Mouse (Mus musculus): Measurements from ENCODE around the gene Fyn.

Fyn gene

DNA sequence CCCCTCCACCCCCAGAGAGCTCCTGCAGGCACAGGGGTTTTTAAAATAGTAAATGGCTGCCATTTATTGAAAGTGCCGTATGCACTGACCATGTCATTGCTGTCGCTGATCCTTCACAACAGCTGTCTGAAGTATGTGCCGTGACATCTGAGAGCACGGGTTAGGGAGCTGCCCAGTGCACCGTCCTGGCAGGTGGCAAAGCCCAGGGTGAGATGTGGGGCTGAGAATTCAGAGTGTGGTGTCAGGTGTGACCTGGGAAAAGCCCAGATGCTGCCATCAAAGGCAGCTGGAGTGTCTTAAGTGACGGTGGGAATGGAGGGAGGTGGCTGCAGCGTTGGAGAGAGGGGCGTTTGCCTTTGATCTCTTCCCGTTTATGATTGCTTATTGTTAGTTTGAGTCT, 148.7 kb downstream of the Fyn start:
- DNase-seq = no peak

DNA sequence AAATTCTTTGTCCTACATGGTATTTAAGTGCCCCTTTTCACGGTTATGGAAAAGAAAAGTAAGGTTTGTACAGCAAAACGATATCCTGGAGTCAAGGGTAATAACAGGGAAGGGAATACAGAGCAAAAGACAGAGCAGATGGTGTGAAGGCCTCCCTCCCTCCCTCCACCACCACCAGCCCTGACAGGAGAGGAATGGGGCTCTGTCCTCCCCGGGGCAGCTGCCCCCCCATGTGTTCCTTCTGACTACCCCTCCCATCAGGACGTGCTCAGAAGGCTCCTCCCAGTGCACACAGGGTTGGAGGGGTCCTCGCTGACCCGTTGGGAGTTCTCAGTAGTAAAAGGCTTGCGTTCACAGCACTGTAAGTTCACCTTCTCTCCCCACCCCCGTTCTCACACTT, 149.6 kb downstream of the Fyn start:
- DNase-seq = no peak

DNA sequence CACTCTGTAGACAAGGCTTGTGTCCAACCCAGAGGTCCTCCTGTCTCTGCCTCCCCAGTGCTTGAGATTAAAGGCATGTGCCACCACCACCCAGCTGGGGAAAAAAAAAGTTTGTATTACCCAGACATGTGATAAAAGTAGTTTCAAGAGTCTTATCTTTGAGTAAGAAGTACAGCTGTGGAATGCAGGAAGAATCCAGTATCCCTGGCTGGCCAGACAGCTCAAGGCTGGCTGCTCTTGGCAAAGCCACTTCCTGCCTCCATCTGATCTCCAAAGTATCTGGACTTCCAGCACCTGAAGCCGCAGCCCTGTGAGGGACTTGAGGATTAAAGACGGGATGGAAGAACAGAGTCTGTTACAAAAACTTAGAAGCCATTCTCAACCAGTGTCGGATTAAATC, 150.2 kb downstream of the Fyn start:
- DNase-seq = no peak

DNA sequence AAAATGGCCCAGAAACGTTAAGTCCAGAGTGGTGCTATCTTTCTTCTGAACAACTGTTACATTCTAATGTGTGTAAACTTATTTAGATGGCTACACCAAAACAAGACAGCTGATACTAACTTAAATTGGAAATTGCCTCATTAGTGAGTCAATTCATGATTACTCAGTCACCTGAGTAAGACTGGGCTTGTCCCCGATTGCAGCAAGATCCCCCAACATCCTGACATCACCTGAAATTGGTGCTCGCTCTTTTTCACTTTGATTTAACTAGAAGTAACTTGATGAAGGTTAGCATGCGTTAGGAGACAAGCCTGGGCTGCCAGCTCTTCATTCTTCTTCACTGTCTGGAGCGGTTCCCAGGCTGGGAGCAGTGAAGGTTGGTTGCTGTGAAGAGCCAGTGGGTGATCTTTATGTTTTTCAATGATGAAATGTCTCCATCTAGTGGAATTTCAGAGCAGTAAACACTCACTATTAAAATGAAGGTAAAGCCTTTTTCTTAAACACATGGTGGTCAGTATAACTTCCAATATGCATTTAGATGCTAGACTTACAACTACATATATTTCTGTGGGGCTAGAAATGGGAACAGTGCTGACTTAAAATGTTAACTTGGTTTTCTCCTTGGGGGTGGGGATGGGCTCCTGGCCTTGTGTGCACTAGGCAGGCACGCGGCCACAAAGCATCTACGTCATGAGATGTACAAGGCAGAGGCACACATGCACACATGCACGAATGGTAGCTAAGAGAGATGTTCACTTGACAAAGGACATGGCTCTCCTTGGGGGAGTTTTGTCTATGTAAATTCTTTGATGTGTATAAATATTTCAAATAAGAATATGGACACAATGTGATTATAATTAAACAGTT, 151.7 kb downstream of the Fyn start:
- no peak for DNase-seq

DNA sequence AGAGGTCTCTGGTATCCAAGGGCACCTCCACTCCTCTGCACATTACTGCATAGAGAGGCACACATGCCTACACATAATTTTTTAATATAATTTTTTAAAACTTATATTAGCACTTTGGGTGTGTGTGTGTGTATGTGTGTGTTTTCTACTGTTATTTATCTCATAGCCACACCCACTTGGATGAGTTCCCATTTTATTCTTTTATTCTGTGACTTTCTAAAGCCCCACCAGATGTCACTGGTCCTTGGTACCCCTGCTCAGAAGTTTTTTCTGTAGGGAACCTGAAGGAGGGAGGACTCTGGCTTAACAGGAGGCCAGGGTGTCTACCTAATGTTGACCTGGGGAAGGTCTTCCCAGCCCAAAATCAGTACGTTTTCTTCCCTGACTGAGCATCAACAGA, 152.7 kb downstream of the Fyn start:
- DNase-seq = no peak

DNA sequence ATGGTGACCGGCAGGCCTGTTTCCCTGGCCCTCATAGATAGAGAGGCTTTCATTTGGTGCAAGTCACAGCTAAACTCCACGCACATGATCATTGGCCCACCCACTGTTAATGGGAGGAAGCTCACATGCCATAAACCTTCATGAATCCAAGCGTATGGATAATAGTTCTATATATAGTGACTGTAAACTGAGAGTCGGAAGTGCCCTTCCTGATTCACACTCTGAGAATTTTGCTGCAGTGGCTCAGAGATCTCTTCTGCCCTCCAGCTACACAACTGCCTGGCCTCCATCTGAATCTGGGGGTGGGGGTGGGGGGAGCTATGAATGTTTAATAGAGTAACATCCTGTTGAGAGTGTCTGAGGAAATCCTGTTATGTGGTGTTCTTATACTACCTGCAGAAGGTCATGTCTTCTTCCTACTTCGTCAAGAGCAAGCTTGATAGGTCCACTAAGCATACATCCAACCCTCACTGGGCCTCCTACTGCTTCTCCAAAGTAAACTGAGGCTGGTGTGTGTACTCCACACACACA, 153.3 kb downstream of the Fyn start:
- no peak for DNase-seq

DNA sequence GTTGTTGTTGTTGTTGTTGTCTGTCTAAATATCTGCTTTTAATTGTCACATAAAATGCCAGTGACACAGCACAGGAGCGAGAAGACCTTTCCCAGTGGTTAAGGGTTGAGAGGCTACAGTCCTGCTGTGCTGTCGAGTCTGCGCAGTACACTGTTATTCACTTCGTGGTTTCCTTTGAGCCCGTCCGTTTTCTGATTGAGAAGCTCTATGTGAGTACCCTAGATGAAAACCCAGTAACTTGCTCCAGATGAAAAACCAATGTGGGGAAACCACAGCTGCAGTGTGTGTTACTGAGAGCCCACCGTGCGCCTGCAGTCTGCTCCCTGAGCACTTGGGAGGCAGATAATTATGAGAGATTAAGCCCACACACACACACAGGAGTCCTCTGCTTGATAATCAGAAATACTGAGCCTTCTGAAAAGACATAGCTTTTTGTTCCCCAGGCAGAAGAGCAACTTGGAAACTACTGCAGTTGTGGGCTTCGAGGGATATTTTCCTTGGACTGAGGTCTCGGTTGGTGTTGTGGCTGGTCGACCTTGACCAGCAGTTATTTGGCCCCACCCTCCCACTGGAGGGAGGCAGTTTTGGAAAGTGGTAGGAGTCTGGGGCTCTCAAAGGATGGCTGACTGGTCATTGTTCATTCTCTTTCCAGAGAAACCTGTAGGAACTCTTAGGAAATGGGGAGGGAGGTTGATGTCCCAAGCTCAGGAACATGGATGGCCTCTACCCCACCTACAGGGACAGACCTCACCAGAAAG, 154.4 kb downstream of the Fyn start:
- DNase-seq = no peak

DNA sequence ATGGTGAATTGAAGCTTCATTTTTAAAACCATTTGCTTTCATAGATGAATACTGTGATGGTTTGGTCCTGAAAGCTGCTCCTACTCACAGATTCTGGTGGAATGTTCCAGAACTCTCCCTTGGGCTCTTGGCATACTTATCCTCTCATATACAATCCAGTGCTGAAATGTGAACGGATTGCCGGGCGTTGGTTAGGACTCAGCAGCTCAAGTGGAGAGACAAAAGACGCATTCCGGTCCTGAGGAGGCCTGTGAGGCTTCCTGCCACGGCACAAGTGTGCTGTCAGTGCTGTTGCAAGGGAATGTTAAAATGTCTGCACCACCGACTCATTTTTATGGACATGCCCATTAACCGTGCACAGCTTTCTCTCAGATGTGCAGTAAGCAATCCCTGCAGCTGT, 155.7 kb downstream of the Fyn start:
- DNase-seq = no peak

DNA sequence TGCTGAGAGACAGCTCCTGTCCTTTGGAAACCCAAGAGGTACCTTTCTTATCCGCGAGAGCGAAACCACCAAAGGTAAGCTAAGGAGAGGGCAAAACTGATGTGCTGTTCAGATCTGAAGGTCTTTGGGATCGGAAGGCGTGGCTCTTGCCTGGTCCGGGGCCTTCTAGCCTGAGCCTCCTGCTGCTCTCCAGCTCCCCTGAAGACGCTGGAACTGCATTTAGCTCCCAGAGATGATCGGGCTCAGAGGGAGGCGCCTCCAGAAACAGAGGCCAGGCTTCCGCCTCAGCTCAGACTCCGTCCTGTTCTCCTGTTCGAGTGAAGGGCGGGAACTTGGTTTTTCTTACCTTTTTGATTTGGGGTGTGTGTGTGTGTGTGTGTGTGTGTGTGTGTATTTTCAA, 156.8 kb downstream of the Fyn start:
- no peak for DNase-seq

DNA sequence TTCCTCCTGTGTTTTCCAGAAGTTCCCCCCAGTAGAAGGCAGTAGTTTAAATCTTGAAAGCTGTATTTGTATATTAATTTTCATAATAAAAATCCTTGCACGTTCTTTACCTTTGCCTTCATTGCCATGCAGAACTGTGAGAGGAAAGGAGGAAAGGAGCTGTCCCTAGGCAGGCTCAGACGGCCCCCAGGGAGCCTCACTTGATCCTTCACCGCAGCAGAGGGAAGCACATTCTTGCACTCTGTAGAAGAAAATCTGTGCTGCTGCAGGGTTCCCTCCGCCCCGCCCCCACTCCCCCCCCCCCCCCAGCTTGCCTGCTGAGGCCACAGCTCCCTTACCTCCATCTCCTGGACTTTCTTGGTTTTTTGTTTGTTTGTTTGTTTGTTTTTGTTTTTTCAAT, 158.5 kb downstream of the Fyn start:
- DNase-seq = no peak

DNA sequence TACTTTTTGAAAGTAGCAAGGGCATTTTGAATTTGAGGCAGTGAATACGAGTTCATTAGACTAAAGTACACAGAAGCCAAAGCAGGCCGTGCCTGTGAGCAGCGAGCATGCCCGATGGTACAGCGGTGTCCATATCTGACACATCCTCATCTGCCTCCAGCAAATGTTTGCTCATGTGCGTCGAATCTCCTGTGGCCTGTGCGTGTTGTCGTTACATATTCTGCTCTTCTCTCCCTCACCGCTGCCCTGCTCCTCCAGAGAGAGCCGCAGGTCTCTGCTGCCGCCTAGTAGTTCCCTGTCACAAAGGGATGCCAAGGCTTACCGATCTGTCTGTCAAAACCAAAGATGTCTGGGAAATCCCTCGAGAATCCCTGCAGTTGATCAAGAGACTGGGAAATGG, 160.5 kb downstream of the Fyn start:
- no peak for DNase-seq

DNA sequence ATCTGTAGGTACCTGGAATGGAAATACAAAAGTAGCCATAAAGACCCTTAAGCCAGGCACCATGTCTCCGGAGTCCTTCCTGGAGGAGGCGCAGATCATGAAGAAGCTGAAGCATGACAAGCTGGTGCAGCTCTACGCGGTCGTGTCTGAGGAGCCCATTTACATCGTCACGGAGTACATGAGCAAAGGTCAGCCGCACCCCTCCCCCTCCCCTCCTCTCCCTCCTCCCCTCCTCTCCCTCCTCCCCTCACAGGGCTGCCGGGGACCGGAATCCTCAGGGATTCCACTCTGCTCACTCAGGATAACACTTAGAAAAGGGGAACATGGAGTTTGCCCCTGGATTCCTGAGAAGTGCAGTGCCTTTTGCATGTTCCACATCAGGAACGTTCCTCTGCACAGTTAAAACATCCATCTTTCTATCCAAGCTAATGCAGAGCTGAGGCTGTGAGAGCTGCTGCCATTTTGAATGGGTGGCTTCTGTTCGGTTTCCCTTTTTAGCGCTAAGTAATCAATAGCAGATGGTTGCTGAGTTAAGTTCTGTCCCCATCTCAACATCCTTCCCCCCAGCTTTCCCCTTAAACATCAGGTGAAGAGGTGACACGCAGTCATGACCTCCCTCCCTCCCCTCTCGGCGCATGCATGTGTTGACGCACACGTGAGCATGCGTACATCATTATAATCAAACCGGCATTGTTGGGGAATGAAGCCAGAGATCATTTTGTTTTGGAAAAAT, 163.5 kb downstream of the Fyn start:
- no peak for DNase-seq

DNA sequence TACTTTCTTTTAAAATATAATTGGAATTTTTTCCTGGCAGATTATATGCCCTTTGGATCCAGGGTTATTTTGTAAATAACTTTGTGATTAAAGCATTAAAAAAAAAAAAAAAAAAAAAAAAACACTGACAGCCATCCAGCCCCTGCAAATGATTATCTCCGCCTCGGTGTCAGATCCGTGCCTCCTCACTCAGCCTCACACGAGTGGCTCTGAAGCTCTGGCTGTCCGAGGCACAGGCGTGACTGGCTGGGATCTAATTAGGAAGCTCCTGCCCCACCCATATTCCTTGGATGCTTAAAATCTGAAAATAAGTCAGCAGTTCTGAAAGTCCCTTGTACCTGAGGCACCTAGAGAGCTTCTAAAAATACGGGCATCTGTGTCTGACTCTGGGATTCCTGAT, 164.2 kb downstream of the Fyn start:
- DNase-seq = no peak

DNA sequence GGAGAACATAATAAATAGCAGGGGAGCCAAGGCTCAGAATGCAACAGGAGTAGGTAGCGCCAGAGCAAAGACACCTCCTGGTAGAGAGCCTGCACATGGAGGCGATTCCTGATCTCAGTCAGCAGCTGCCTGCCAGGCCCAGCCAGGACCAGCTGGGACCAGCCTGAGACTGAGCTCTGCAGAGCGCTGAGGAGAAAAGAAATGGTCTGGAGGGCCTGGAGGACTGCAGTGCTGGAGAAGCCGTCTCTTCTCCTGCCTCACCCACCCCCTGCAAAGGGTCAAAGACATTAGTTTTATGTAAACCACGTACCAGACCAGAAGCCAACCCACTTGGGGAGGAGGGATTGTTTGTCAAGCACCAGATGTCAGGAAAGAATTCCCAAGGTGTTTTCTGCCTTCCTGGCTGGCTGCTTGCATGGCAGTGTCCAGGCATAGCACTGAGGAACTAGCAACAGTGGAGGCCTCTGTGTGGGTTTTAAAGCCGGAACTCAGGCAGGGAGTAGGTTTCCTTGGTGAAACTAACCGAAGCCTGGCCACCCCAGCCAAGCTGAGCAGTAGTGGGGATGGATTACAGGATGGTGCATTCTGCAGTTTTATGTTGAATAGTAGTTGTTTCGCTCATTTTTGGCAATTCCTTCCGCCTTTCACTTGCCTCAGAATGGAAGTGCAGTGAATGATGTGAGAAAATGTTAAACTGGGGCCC, 165.8 kb downstream of the Fyn start:
- DNase-seq = no peak

DNA sequence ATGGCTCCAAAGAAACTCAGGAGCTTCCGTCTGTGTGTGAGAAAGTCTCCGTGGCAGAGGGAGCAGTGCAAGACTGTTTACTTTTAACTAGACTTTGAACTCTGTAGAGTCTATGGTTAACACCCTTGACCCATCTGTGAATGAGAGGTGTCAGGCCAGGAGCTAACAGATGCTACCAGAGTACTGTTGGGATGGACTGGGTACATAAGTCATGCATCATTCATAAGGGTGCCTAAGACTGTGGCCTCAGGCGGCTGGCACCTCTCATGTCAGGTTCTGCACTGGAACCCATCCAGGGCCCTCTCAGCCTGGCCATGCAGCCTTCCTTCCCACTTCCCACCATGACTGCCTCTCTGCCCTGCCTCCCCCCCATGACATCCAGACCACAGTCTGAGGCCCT, 166.7 kb downstream of the Fyn start:
- no peak for DNase-seq

DNA sequence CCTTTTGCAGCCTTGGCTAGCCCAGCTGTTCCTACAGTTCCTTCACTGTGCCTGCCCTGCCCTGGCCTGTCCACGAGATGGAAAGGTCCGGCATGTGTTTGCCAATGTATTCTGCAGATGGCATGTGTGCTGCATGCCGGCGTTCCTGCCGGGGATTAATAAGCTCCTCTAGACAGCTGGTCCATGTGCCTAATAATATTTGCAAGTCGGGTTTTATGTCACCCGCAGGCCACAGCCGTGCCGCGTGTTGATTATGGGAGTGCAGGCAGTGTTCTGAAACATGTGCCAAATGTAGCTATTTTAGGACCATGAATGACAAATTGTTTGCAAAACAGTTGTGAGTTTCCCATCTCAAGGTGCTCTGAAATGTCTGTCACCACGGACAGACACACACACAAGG, 167.6 kb downstream of the Fyn start:
- no peak for DNase-seq

DNA sequence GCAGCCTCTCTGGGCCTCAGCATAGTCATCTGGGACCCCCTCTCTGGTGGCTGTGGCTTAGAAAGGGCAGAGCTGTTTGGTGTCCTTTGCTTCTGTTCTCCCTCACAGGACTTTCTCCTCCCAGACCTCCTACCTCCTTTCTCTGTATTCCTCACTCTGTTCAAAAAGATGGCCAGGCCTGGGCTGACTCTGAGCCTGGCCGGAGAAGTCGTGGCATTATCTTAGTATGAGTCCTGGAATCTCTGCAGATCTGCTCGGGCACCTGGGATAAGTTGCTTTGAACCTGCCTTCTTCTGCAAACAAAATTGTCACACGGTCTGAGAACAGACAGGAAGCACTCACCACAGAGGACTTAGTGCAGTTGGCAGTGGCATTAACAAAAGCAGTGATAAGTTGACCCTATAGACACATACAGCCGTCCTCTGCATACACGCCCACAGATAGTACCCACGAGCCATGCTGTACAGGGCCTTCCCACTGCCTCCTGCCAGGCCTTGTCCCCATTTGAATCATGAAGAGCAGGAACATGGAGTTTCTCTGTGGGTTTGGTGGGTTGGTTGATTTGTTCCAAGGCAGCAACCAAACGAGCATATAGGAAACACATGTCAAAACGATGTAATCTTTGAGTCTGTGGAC, 171.5 kb downstream of the Fyn start:
- no peak for DNase-seq

DNA sequence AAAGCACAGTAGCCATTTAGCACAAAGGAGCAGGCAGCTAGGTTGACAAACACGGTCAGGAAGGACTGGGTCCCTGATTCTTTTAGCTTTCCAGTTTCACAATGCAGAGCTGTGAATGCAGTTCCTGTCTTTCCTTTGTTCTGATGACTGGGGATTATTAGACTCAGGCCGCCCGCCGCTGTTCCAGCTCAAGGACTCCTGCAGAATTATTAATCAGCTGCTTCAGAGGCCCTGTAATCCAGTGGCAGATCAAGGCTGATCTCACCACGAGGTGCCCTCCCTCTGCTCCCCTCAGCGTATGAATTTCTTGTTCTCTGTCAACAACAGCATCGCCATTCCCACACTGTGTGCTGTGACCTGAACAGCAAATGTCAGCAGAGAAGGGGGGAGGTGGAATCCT, 172.3 kb downstream of the Fyn start:
- DNase-seq = no peak

DNA sequence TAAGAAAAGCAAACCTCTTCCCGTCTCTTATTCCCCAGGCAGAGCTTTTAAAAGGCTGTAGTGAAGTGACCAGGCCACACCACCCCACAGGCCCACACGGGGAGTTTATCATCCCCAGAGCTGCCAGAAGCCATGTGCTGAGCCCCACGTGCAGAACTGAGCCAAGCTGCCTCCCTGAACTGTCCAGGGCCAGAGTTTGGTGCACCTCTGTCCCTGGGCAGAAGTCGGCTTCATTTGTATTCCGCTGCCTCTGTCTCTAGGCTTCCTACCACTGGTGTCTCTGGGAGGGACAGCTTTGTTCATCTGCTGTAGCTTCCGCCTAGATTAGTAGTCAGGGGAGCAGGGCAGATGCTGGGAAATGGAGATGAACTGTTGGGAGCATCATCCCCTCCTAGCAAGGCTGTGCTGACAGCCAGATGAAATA, 172.8 kb downstream of the Fyn start:
- DNase-seq = no peak

DNA sequence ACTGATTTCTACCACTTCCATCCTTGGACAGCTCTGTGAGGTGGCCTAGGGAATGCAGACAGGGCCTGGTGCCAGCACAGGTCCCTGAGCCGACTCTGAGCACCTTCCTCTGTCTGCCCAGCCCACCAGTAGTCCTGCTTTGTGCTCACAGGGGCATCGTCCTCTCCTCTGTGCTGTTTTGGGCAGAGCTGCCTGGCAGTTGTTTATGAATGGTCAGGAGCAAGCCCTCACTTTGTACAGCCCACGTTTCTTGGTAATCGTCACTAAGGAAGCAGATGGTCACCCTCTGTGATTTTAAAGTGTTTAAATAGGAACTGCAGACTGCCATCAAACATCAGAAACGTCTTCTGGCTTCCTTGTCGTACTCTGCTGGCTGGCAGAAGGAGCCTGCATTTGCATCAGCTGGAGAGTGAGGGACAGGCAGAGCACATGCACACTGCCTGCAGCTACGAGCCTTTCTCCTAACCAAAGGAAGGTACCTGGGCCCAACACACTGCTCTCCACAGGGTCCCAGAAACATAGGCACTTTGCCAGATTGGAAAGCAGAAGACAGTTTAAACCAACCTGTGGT, 173.4 kb downstream of the Fyn start:
- no peak for DNase-seq

DNA sequence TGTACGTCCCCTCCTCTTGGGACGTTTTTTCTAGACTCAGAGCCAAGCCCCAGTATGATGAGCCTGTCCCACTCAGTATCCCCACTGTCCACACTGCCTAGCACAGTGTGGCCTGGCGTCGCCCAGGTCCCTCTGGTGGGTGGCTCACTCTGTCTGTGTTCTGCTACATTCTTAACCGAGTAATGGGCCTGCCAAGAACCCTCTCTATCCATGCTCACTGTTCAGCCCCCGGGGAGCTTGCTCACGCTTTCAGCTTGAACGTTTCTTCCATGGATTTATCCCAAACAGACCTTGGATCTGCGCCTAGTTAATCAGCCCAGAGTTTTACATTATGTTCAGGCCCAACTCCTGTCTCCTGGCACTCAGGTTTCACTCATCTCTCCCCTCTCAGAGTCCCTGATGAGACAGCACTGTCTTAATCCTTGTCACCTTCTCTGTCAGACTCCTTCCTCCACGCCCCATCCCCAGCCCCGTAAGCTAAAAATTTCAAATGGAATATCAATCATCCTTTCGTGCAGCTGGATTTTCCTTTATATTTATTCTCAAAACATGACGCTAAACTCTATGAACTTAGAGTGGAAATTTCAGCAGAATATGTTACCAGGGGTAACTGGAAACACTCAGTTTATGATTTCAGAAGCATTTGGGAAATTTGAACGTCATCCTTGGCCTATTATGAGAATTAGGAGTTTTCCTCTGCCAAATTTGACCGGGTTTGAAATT, 174.0 kb downstream of the Fyn start:
- no peak for DNase-seq

All from spleen, adult 18-20 months (tissue).